Mouse (Mus musculus): ENCODE results near the gene Cyb5b. TPM values are rescaled to one million over a fixed set of nuclear protein-coding genes. Genes with fewer than 3 reads are reported as not detected.

Gene Cyb5b
- polyA plus RNA-seq, 1 experiment from 2014 or later = 88.1 TPM

DNA sequence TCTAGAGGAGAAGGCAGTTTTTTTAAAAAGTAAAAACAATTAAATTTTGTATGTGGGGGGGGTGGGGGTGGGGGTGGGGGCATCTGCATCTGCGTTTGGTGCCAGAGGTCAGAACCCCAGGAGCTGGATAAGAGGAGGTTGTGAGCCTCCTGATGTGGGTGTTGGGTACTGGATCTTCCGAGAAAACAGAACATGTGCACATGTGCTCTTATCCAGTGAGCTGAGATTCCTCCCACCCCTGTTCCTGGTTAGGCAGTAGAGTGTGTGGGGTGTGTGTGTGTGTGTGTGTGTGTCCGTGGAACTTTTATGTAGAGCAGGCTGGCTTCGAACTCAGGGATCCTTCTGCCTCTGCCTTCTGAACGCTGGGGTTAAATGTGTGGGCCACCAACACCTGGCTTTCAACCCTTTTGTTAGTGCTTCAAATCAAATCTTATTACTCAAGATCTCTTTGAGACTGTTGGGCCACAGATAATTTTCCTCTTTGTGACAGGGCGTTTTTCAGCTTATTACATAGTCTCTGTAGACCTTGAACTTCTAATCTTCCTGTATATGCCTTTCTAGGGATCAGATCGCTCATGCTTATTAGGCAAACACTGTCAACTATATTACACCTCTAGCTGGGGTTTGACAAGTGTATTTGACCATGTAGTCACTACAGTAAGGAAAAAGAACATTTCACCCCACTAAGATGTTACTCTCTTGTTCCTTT lies 926 bp downstream of the Cyb5b start:
- Histone ChIP-seq H3K36me3 (peaks cover 32% of the 10 kb centered on the region), H3K27me3 (replicated peaks) (no peaks in the 10 kb centered on the region), H3K9ac (peak overlapping the region; percentile 78), H3K4me1 (replicated peaks) (peaks cover 9% of the 10 kb centered on the region), H3K27ac (ENCODE audit: poor library complexity, severe bottlenecking) (no peak overlapping the region), H3K9me3 (replicated peaks) (no peaks in the 10 kb centered on the region), H3K4me3 (peak overlapping the region; percentile 87), H3K4me2 (peak overlapping the region; percentile 75)
- no peak for ATAC-seq (ENCODE audit: insufficient number of reproducible peaks, low FRiP score)
- 55% methylated on average over 7 of the region's 7 CpGs for WGBS

DNA sequence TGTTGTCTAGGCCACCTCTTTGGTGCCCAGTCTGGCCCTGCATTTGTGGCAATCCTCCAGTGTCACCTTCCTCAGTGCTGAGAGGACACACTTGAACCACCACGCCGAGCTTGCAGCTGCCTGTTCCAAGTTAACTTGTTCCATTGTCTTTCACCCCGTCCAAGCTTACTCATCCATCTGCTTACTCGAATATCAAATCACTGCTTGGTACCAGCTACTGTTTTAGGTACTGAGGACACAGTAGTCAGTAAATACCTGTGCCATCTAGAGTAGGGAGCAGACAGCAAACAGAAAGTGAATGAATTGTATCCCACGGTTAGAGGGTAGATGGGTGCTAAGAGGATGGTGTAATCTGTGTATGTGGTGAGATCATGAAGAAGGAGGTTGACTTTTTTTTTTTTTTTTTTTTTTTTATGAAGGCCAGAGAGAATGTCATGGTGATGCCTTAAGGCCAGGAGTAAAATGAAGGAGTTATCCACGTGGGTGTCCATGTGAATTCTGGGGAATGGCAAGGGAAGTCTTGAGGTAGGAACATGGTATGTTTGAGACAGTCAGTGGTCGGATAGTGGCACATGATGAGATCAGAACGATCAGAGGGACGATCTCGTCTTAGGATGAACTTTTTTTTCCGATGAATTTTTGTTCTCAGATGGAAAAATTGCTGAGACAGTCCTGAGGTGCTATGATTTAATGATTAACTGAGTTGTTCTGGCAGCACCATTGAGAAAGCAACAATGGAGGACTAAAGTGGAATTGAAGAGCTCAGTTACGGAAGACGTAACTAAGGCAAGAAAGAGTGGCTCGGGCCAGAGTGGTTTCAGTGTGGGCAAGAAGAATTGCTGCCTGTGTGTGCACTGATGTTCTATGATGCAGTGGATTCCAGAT lies 3.1 kb downstream of the Cyb5b start:
- no peak for ATAC-seq (ENCODE audit: insufficient number of reproducible peaks, low FRiP score)
- peaks cover 39% of the 10 kb centered on the region for H3K36me3 ChIP-seq
- H3K27me3 ChIP-seq (replicated peaks) = no peaks in the 10 kb centered on the region
- 91% methylated on average over 14 of the region's 14 CpGs for WGBS
- peaks cover 26% of the 10 kb centered on the region for H3K4me1 ChIP-seq (replicated peaks)
- H3K27ac ChIP-seq (ENCODE audit: poor library complexity, severe bottlenecking) = no peak overlapping the region
- no peak overlapping the region for H3K4me3 ChIP-seq
- H3K4me2 ChIP-seq = no peak overlapping the region
- no peak overlapping the region for H3K9ac ChIP-seq
- H3K9me3 ChIP-seq (replicated peaks) = no peaks in the 10 kb centered on the region

DNA sequence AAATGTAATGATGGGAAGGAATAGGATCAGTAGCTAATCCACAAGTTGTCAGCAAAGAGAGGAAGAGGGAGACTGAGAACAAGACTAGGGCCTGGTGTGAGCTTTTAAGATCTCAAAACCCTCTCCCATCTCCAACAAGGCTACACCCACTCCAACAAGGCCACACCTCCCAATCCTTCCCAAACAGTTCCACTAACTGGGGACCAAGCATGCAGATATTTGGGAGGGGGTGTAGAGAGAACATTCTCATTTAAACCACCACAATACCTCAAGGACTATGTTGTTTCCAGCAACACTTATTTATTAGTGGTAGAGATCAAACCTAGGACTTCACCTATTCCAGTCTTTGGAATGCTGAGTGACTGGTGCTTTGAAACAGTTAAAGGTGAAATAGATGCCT lies 6.4 kb downstream of the Cyb5b start:
- Histone ChIP-seq H3K4me2 (no peak overlapping the region), H3K27ac (ENCODE audit: poor library complexity, severe bottlenecking) (no peak overlapping the region), H3K9ac (no peak overlapping the region), H3K4me1 (replicated peaks) (peaks cover 20% of the 10 kb centered on the region), H3K4me3 (no peak overlapping the region), H3K27me3 (replicated peaks) (no peaks in the 10 kb centered on the region), H3K9me3 (replicated peaks) (no peaks in the 10 kb centered on the region), H3K36me3 (peaks cover 48% of the 10 kb centered on the region)
- ATAC-seq (ENCODE audit: insufficient number of reproducible peaks, low FRiP score) = no peak

- no peaks in the 10 kb centered on the region for H3K27me3 ChIP-seq (replicated peaks)
- H3K36me3 ChIP-seq = peaks cover 50% of the 10 kb centered on the region
- no peak overlapping the region for H3K4me2 ChIP-seq
- WGBS = 32% methylated on average over 1 of the region's 1 CpGs
- H3K4me3 ChIP-seq = no peak overlapping the region
- H3K9ac ChIP-seq = no peak overlapping the region
- H3K27ac ChIP-seq (ENCODE audit: poor library complexity, severe bottlenecking) = no peak overlapping the region
- 0 out of 2 replicates have a peak, but pooled peaks have one; percentile 33 for ATAC-seq (ENCODE audit: insufficient number of reproducible peaks, low FRiP score)
- H3K4me1 ChIP-seq (replicated peaks) = peaks cover 20% of the 10 kb centered on the region
- H3K9me3 ChIP-seq (replicated peaks) = no peaks in the 10 kb centered on the region
Observed at GRCm38 (mm10) chr8:107157836-107158235, 7.4 kb downstream of the Cyb5b start.

DNA sequence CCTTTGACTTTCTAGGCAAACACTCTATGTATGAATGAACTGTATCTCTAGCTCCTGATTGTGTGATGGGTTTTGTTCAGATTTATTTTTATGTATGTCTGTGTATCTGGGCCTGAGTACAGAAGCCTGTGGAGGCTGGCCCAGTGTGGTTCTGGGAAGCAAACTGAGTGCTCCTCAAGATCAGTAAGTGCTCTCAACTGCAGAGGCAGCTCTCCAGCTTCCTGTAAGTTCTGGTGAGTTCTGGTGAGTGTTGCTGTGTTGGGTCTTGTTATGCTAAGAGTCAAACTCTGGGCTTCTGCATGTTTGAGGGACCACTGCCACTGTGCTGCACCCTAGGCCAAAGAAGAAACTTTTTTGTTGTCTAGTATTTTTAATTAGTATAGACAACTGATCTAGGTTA lies 8.4 kb downstream of the Cyb5b start:
- no peak overlapping the region for H3K4me2 ChIP-seq
- ATAC-seq (ENCODE audit: insufficient number of reproducible peaks, low FRiP score) = no peak
- H3K4me1 ChIP-seq (replicated peaks) = peaks cover 21% of the 10 kb centered on the region
- H3K27ac ChIP-seq (ENCODE audit: poor library complexity, severe bottlenecking) = no peak overlapping the region
- no peak overlapping the region for H3K4me3 ChIP-seq
- H3K36me3 ChIP-seq = peaks cover 52% of the 10 kb centered on the region
- no peaks in the 10 kb centered on the region for H3K27me3 ChIP-seq (replicated peaks)
- H3K9ac ChIP-seq = no peak overlapping the region; the same call in 1 of the 2 replicates
- no peaks in the 10 kb centered on the region for H3K9me3 ChIP-seq (replicated peaks)

DNA sequence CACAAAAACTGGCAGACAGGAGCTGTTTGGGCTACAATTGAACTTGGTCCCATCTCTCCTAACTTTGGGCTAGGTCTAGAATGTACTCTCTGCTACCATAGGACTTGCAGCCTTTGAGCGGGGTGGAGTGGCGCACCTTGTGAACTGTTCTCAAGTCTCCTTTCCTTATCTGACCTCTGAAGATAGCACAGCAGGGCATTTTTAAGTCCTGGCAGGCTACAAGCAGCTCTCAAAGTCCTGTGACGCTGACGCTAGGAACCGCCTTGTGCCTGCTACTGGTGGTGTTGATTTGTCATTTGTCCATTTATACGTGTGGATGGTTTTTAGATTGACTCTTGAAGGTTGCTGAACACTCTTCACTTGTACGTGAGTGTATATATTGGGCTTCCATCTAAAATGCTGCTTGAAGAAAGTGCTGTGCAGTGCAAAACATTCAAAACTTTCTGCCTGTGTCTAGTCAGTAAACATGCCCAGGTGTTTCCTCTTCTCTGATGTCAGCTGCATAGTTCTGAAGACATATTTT lies 13.9 kb downstream of the Cyb5b start:
- Histone ChIP-seq H3K4me3 (no peak overlapping the region), H3K4me2 (0 out of 2 replicates have a peak overlapping the region, but pooled peaks have one; percentile 3), H3K36me3 (peaks cover 41% of the 10 kb centered on the region), H3K4me1 (replicated peaks) (peaks cover 22% of the 10 kb centered on the region), H3K27me3 (replicated peaks) (no peaks in the 10 kb centered on the region), H3K9me3 (replicated peaks) (no peaks in the 10 kb centered on the region), H3K27ac (ENCODE audit: poor library complexity, severe bottlenecking) (peak overlapping the region; percentile 72), H3K9ac (0 out of 2 replicates have a peak overlapping the region, but pooled peaks have one; percentile 38)
- ATAC-seq (ENCODE audit: insufficient number of reproducible peaks, low FRiP score) = no peak
- 41% methylated on average over 7 of the region's 7 CpGs for WGBS

DNA sequence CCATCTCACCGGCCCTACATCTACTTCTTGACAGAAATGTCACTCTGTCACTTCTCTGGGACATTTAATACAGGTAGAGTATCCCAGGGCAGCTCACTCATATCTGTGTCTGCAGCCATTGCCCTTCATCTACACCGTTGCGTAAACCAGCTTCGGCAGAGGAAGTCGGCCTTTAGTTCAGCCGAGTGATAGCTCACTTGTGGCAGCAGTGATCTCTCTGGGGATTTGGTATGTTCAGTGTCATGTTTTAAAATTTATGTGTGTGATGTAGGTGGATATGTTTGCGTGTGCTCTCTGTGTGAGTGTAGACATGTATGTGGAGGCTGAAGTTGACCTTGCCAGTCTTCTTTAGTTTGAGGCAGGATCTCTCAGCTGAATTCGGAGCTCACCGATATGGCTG lies 15.3 kb downstream of the Cyb5b start:
- Histone ChIP-seq H3K27me3 (replicated peaks) (no peaks in the 10 kb centered on the region), H3K36me3 (peaks cover 51% of the 10 kb centered on the region), H3K9ac (no peak overlapping the region), H3K4me3 (no peak overlapping the region), H3K9me3 (replicated peaks) (no peaks in the 10 kb centered on the region), H3K4me1 (replicated peaks) (peaks cover 22% of the 10 kb centered on the region), H3K27ac (ENCODE audit: poor library complexity, severe bottlenecking) (no peak overlapping the region), H3K4me2 (no peak overlapping the region)
- no peak for ATAC-seq (ENCODE audit: insufficient number of reproducible peaks, low FRiP score)
- WGBS = 85% methylated on average over 9 of the region's 9 CpGs

- Histone ChIP-seq H3K4me2 (peak overlapping the region; percentile 56), H3K4me3 (peak overlapping the region; percentile 18), H3K9ac (peak overlapping the region; percentile 34; the same call in 1 of the 2 replicates), H3K9me3 (replicated peaks) (no peaks in the 10 kb centered on the region), H3K27ac (ENCODE audit: poor library complexity, severe bottlenecking) (peak overlapping the region; percentile 85), H3K27me3 (replicated peaks) (no peaks in the 10 kb centered on the region), H3K4me1 (replicated peaks) (peaks cover 22% of the 10 kb centered on the region), H3K36me3 (peaks cover 58% of the 10 kb centered on the region)
- WGBS = 36% methylated on average over 5 of the region's 5 CpGs
- no peak for ATAC-seq (ENCODE audit: insufficient number of reproducible peaks, low FRiP score)
Observed at GRCm38 (mm10) chr8:107167848-107168247, 17.4 kb downstream of the Cyb5b start.

DNA sequence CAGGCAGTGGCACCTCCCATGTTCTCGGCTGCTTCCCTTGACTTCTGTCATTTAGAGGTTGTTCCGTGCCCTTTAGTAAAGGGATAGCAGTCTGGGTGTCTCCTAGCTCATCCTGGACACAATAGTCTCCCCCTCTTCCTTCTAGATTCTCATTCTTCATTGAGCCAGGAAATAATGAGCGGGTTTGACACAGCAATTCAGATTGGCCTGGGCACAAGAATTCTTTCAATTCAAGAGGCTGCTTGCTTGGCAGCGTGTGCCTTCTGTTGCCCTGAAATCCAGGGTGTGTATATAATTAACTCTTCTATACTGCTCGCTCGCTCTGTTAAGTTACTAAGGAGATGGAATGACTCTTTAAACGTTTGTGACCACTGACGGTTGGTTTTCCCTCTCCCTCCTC lies 21.7 kb downstream of the Cyb5b start:
- Histone ChIP-seq H3K4me1 (replicated peaks) (peaks cover 3% of the 10 kb centered on the region), H3K9ac (no peak overlapping the region), H3K27me3 (replicated peaks) (no peaks in the 10 kb centered on the region), H3K9me3 (replicated peaks) (no peaks in the 10 kb centered on the region), H3K4me3 (no peak overlapping the region), H3K27ac (ENCODE audit: poor library complexity, severe bottlenecking) (no peak overlapping the region; the same call in 1 of the 2 replicates), H3K36me3 (peaks cover 68% of the 10 kb centered on the region), H3K4me2 (no peak overlapping the region)
- WGBS = 85% methylated on average over 8 of the region's 8 CpGs
- no peak for ATAC-seq (ENCODE audit: insufficient number of reproducible peaks, low FRiP score)

GRCm38 (mm10) chr8:107172969-107173645 lies 22.7 kb downstream of the Cyb5b start:
- ATAC-seq (ENCODE audit: insufficient number of reproducible peaks, low FRiP score) = no peak
- 0 out of 2 replicates have a peak overlapping the region, but pooled peaks have one; percentile 16 for H3K27ac ChIP-seq (ENCODE audit: poor library complexity, severe bottlenecking)
- peaks cover 78% of the 10 kb centered on the region for H3K36me3 ChIP-seq
- H3K4me2 ChIP-seq = no peak overlapping the region
- H3K4me1 ChIP-seq (replicated peaks) = peaks cover 3% of the 10 kb centered on the region
- H3K9ac ChIP-seq = no peak overlapping the region
- 0 out of 2 replicates have a peak, but pooled peaks cover under 1% of the 10 kb centered on the region for H3K9me3 ChIP-seq (replicated peaks)
- 71% methylated on average over 9 of the region's 9 CpGs for WGBS
- H3K4me3 ChIP-seq = no peak overlapping the region
- H3K27me3 ChIP-seq (replicated peaks) = no peaks in the 10 kb centered on the region

GRCm38 (mm10) chr8:107181122-107181521 lies 30.7 kb downstream of the Cyb5b start:
- H3K27me3 ChIP-seq (replicated peaks) = no peaks in the 10 kb centered on the region
- H3K4me1 ChIP-seq (replicated peaks) = no peaks in the 10 kb centered on the region
- H3K9me3 ChIP-seq (replicated peaks) = peaks cover 7% of the 10 kb centered on the region; the same call in 1 of the 2 replicates
- no peak overlapping the region for H3K9ac ChIP-seq
- no peak for ATAC-seq (ENCODE audit: insufficient number of reproducible peaks, low FRiP score)
- H3K36me3 ChIP-seq = peaks cover 88% of the 10 kb centered on the region
- 94% methylated on average over 6 of the region's 6 CpGs for WGBS
- no peak overlapping the region for H3K27ac ChIP-seq (ENCODE audit: poor library complexity, severe bottlenecking)
- no peak overlapping the region for H3K4me3 ChIP-seq
- no peak overlapping the region for H3K4me2 ChIP-seq
